Mouse (Mus musculus): ENCODE data around the gene Ifit3b.
"Not testable (repeated sequence)": the region's sequence is repeated elsewhere in the genome, so short reads cannot be mapped to it uniquely, and the experiment has no call there.

- TF ChIP-seq POLR2A (IDR thresholded peaks at IDR 0.05; ENCODE audit: borderline replicate concordance, extremely low read depth, insufficient read depth, insufficient read length, poor library complexity, severe bottlenecking); CTCF (IDR thresholded peaks at IDR 0.05; ENCODE audit: borderline replicate concordance, extremely low read depth, insufficient read depth, insufficient read length): not testable (repeated sequence)
Measured at GRCm38 (mm10) chr19:34601888-34602287, 5.9 kb upstream of the Ifit3b start, which contains the start of gene Ifit1bl1.

All from brain, embryonic 14.5 days (tissue).